Mouse (Mus musculus): Measurements from ENCODE around the gene Gjd2. TPM values are rescaled to one million over a fixed set of nuclear protein-coding genes. Genes with fewer than 3 reads are reported as not detected.

Gene Gjd2
- polyA plus RNA-seq, 1 experiment = not detected

DNA sequence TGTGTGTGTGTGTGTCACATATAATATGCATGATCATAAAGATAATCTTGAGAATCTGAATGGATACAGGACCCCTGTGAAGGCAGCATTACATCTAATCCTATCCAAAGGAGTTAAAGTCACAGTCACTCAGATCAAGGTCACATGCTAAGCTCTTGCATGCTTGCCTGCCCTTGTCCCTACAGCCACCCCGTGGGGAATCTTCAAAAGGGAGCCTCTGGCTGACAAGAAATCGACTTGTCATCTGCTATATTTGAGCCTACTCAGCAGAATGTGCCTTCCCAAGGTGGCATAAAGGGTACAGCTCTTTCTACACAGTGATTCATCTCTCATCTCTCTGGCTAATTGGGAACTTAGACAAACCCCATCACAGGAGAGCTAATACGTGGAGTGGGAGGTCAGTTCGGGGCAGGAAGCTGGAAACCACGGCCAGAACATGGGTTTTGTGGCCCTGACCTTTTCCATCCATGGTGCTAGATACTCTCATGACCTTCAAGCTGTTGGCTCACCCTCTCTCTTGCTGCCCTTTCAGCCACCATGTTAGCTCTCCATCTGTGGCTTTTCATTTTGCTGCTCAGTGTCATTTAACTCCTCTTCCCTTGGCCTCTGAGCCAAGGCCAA is 35.2 kb downstream of the Gjd2 start:
- no peaks in the 10 kb centered on the region for H3K9me3 ChIP-seq
- peaks cover 10% of the 10 kb centered on the region for H3K27me3 ChIP-seq (replicated peaks)
- TF ChIP-seq FLI1 (IDR thresholded peaks at IDR 0.05; ENCODE audit: low read length) (no peak), GATA1 (IDR thresholded peaks at IDR 0.05; ENCODE audit: borderline replicate concordance, low read length) (no peak)
- no peak overlapping the region for H3K4me3 ChIP-seq (replicated peaks)
- H3K36me3 ChIP-seq (replicated peaks; ENCODE audit: low read length) = no peaks in the 10 kb centered on the region
- H3K4me1 ChIP-seq = 0 out of 2 replicates have a peak, but pooled peaks cover 3% of the 10 kb centered on the region

DNA sequence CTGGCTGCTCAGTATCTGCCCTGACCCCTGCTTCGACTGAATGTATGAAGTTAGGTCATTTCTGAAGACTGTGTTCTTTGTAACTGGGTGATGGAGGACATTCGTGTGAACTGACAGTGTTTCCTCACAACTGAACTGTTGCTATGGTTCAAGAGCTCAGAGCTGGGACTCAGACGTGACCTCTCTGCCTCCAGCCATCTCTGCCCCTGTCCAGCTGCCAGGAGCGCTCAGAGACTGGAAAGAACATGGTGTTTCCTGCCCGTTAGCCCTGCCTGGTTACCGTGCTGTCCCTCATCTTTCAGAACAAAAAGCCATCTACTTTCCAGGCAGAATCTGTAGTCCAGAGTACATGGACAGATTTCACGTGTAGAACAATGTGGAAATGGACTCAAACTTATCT is 39.5 kb downstream of the Gjd2 start:
- Histone ChIP-seq H3K27me3 (replicated peaks) (peaks cover 10% of the 10 kb centered on the region), H3K9me3 (0 out of 2 replicates have a peak, but pooled peaks cover 3% of the 10 kb centered on the region), H3K4me1 (0 out of 2 replicates have a peak, but pooled peaks cover 3% of the 10 kb centered on the region), H3K36me3 (replicated peaks; ENCODE audit: low read length) (no peaks in the 10 kb centered on the region), H3K4me3 (replicated peaks) (no peak overlapping the region)
- TF ChIP-seq GATA1 (IDR thresholded peaks at IDR 0.05; ENCODE audit: borderline replicate concordance, low read length) (no peak), FLI1 (IDR thresholded peaks at IDR 0.05; ENCODE audit: low read length) (no peak)

GRCm38 (mm10) chr2:113966421-113966820 is 47.0 kb downstream of the Gjd2 start:
- peaks cover 2% of the 10 kb centered on the region for H3K27me3 ChIP-seq (replicated peaks)
- 0 out of 2 replicates have a peak, but pooled peaks cover under 1% of the 10 kb centered on the region for H3K9me3 ChIP-seq
- no peak overlapping the region for H3K4me3 ChIP-seq (replicated peaks)
- TF ChIP-seq GATA1 (IDR thresholded peaks at IDR 0.05; ENCODE audit: borderline replicate concordance, low read length) (no peak), FLI1 (IDR thresholded peaks at IDR 0.05; ENCODE audit: low read length) (no peak)
- no peaks in the 10 kb centered on the region for H3K36me3 ChIP-seq (replicated peaks; ENCODE audit: low read length)
- H3K4me1 ChIP-seq = peaks cover 11% of the 10 kb centered on the region

Other genes starting within 250 kb of the Gjd2 start
- not detected in 2 replicates for gene Scg5, start 184.5 kb downstream of the Gjd2 start, polyA plus RNA-seq (2012; ENCODE audit: insufficient read depth, low replicate concordance)
- 3.6 and 4.6 TPM in 2 replicates for gene Arhgap11a, start 165.0 kb downstream of the Gjd2 start, polyA plus RNA-seq (2012; ENCODE audit: insufficient read depth, low replicate concordance)
- gene Actc1, start 39.9 kb upstream of the Gjd2 start, polyA plus RNA-seq (2012; ENCODE audit: insufficient read depth, low replicate concordance) = not detected in 2 replicates
- gene Aqr, start 173.4 kb upstream of the Gjd2 start, polyA plus RNA-seq (2012; ENCODE audit: insufficient read depth, low replicate concordance) = 1.2 and 2.8 TPM in 2 replicates
- gene Zfp770, start 187.8 kb upstream of the Gjd2 start, polyA plus RNA-seq (2012; ENCODE audit: insufficient read depth, low replicate concordance) = 0.06 TPM in 1 of 2 replicates, not detected in the other

All from megakaryocyte, embryonic 14.5 days (primary cell).